Mouse (Mus musculus): ENCODE results near the gene Maml1.
"Not testable (repeated sequence)": the region's sequence is repeated elsewhere in the genome, so short reads cannot be mapped to it uniquely, and the experiment has no call there.

The Maml1 gene

DNA sequence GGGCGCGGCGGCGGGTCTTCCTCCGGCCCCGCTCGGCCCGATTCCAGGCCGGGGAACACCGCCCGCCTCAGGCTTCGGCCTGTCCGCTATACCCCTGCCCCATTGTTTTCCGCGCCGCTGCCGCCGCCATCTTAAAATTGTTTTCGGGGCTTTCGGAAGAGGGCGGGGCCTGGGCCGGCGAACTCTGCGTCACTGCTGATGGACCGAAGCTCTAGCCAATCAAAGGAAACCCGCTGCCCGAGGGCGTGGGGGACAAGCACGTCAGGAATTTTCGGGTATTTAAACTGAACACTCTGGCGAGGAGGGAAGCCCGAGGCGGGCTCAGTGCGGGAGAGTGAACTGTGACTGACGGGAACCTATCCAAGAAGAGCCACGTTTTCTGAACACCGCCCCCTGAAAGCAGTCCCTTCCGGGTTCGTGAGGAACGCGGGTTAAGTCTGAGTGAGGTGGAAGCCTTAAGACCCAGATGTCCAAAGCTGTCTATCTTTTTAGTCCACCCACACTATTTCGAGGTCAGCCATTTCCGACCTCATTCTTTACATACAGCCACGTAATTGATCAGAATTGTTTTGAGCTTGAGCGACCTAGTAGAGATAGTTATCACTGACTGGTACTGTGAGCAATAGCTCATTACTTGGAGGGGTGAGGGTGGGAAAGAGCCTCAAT lies at the start of gene Maml1:
Maml1 (minus strand) TSS at position 122 of the 666 bp plus-strand sequence.
- DNase-seq (ENCODE audit: low read depth, low spot score): peak; percentile 100

DNA sequence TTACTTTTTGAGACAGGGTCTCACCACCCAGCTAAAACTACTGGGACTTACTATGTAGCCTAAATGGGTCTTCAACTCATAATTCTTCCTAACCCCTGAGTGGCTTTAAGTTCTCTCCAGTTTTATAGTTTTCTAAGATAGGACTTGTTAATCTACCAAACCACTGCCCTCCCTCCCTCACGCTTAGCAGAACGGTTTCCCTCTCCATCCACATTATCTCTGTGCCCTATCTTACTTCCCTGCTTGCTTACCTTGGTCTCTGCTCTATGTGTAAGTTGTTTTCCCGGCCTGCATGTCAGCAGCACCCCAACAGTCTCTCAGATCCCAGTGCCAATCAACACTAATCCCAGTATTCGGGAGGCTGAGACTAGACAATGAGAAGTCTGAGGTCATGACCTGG lies 44.8 kb upstream of the Maml1 start:
- DNase-seq (ENCODE audit: low read depth, low spot score): no peak

DNA sequence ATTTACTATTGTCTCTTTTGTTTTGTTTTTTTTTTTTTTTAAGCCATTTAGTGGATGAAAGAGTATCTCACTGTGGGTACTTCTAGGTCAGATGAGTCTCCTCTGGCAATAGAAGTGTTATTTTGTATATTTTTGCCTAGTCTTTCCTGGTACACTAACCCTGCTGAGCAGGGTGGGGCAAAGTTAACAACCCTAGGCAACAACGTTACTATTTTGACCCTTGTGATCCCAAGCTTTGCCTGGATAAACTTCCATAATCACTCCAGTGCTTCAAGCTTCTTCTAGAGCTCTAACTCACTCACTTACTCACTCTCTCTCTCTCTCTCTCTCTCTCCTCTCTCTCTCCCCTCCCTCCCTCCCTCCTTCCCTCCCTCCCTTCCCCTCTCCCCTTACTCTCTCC lies 44.0 kb upstream of the Maml1 start:
- DNase-seq (ENCODE audit: low read depth, low spot score): no peak

DNA sequence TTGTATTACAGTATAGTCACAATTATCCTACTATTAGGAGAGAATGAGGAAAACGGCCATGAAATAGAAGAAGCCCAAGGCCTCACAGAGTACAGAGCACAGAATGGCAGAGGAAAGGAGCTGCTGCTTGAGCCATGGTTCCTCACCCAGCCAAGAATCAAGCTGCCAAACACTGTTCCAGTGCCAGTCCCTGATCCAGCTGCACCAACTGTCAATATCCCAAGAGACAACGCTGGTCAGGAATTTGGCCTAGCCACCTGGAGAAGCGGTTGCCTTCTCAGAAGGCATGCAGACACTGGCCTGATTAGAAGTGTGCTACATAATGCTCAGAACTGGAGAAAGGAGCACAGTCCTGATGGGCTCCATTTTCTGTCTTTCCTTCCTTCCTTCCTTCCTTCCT lies 41.1 kb upstream of the Maml1 start:
- no peak for DNase-seq (ENCODE audit: low read depth, low spot score)

DNA sequence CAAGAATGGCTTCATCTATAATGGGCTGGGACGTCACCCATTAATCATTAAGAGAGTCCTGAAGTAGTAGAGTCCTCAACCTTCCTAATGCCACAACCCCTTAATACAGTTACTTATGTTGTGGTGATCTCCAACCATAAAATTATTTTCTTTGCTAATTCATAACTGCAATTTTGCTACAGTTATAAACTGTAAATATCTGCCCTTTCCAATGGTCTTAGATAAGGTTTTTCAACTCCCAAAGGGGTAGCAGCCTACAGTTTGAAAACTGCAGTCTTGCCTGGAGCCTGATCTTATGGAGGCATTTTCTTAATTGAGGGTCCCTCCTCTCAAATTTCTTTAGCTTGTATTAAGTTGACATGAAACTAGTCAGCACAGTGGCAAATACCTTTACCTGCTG lies 37.3 kb upstream of the Maml1 start:
- DNase-seq (ENCODE audit: low read depth, low spot score): no peak

DNA sequence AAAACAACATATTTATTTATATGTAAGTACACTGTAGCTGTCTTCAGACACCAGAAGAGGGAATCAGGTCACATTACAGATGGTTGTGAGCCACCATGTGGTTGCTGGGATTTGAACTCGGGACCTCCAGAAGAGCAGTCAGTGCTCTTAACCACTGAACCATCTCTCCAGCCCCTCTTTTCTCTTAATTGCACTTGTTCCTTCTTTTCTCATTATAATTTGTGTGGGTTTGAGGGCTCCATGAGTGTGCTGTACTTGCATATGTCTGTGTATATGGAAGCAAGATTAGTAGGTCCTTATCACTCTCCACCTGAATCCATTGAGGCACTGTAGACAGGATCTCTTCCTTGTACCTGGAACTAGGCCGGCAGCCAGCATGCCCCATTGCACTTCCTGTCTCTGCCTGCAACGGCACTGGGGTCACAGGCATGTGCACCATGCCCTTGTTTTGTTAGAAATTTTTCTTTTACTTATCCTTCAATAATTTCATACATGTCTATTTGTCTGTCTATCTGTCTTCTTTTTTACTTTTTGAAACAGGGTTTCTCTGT lies 36.0 kb upstream of the Maml1 start:
- no peak for DNase-seq (ENCODE audit: low read depth, low spot score)

DNA sequence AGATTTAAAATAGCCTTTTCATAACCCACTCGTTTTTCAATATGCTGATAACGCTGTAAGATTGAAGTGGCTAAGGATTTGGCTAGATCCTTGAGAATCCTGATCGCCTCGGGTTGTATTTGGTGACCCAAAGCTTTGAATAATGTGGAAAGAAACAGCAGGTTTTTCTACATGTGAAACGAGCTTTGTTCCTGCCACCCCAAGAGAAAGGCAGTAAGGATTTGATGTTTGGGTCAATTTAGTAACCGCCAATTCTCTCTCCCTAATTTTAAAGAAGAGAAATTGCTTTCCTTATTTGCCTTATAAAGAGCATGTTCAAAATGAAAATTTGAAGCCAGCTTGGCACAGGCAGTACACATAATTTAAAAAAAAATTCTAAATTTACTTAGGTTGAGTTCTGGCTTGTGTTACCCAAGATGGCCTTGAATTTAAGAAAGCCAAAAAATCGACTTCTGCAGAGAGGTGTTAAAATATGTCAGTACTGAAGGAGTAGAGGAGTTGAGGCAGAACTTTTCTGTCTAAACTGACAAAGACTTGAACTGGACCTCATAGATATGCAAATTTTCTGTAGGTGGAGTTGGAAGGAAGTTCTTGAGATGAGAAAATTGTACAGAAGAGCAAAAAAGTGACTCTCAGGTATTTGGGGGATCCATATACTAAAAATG lies 34.3 kb upstream of the Maml1 start:
- no peak for DNase-seq (ENCODE audit: low read depth, low spot score)

DNA sequence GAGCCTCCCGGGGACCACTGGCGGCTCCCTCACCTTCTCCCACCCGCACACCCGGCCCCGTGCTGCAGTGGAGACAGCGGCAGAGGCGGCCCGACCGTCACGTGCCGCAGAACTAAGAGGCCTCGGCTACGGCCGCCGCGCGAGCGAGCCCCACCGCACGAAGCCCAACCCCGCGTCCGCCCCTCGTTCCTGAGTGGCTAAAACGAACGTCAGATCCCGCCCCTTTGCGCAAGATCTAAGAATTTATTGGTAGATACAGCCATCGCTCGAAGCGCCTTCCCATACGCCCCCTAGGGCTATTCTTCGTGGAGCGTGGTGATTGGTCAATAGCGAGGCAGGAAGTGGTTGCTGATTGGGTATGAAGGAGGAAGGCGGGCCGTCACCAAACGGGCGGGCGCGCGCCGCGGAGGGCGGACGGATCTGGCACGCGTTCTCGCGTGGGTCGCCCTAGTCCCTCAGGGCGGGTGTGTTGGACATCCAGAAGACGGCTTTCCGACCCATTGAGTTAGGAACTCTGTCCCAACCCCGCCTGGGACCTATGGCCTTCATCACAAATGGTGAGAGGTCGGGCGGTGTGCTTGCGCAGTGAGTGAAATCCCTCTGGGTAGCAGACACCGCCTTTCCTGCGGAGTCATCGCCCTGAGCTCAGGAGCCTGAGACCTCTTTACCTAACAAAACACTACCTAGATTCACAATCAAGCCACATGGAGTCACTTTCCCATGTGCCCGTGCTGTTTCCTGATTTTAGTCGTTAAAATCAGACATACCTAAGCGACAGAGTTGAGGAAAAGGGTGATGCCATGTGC lies 33.6 kb upstream of the Maml1 start, which contains the start of gene Canx:
Canx (minus strand) TSS at position 178 of the 806 bp plus-strand sequence.
- peak; percentile 99 for DNase-seq (ENCODE audit: low read depth, low spot score)

DNA sequence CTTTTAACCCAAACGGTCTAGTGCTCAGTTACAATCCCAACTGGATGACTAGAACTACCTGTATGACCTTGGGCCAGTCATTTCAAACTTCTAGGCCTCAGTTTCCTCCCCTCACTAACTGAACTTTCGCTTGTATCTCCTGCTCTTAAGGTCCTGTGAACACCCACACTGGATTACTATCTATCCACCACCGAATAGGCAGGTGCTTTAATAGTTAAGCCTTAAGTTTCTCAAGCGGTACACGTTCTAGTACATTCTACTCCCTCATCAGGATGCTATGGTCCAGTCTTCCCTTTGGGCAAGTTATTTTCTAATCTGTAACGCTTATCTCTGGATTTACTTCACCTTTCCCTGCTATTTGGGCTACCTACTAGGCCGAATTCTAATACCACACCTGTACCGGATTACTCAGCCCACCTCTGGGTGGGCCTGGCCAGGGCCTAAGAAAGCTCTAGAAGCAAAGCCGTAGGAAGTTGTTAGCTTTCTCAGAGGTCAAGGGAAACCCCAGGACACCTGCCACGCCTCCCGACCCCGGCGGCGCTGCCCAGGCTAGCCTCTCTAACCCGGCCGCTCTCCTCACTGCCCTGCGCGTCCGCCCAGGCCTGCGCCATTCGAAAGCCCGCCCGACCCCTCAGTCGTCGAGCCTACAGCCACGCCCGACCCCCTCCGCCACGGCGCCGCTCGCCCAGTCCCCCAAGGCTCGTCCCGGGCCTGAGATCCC lies 32.8 kb upstream of the Maml1 start:
- DNase-seq (ENCODE audit: low read depth, low spot score): no peak

DNA sequence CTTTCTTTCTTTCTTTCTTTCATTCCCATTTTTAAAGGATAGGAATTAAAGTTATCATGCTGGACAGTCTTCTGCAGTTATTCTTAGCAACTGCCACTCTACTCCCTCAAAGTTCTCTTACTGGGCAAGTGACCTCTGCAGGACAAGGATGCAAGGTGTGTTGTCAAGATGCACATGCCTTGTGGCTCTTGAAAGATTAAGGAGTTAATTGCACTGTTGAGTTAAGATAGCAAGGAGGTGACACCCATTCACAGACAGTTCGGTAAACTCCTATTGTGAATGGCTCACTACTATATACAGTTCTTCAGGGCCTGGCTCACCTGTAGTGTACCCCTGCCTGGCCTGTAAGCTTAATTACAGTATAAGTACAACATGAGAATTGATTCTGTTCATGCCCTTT lies 31.7 kb upstream of the Maml1 start:
- no peak for DNase-seq (ENCODE audit: low read depth, low spot score)

DNA sequence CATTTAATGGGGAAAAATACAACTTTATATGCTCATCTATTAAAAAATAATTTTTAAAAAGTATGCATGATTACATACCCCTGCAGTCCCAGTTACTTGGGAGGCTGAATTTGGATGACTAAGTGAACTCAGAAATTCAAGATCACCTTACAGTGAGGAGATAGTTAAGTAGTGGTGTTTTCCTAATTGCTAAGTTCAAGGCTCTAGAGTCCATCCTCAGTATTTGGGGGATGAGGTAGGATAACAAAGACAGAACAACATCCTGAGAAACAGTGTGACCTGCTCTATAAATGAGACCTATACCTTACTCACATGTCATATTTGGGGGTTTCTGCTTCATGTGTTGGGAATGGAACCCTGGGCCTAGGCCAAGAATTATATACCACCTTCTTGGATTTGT lies 30.2 kb upstream of the Maml1 start:
- DNase-seq (ENCODE audit: low read depth, low spot score): no peak

DNA sequence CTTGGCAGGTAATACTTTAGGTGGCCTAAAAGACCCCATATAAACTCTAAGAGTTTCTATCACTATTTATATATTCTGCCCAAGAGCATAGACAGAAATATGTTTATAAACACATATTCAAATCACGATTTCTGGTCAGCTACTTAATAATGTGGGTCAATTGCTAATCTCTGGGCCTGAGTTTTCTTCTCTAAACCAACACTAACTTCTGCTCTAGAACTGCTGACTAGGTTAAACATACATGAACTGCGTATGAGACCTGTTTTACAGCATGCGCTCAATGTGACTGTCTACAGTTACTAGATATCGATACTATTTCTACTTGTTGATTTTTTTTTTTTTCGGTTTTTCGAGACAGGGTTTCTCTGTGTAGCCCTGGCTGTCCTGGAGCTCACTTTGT lies 29.1 kb upstream of the Maml1 start:
- no peak for DNase-seq (ENCODE audit: low read depth, low spot score)

DNA sequence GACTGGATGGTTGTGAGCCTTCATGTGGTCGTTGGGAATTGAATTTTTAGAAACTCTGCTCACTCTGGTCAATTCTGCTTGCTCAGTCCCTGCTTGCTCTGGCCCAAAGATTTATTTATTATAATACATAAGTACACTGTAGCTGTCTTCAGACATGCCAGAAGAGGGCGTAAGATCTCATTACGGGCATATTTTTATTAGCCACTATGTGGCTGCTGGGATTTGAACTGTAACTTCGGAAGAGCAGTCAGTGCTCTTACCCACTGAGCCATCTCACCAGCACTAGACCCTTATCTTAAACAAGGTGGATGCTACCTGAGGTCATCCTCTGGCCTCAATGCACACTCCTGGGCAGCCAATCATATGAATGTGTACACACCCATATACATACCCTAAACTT lies 27.2 kb upstream of the Maml1 start:
- DNase-seq (ENCODE audit: low read depth, low spot score): not testable (repeated sequence)

DNA sequence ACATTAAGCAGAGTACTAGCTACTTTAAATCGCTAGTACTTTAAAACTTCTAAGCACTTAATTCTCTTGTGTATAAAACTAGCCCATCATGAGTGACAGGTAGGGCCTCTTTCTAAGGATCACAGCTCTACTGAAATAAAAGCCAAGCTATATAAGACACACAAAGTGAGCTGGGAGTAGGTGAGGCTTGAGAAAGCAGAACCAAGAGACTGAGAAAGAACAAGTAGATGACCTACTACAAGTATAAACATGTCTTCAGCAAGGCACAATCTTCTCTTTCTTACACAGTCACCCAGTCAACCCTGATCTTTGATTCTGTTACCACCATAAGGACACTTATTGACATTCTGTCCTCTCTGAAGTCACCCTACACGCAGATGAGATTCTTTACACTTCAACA lies 20.7 kb upstream of the Maml1 start:
- DNase-seq (ENCODE audit: low read depth, low spot score): no peak

DNA sequence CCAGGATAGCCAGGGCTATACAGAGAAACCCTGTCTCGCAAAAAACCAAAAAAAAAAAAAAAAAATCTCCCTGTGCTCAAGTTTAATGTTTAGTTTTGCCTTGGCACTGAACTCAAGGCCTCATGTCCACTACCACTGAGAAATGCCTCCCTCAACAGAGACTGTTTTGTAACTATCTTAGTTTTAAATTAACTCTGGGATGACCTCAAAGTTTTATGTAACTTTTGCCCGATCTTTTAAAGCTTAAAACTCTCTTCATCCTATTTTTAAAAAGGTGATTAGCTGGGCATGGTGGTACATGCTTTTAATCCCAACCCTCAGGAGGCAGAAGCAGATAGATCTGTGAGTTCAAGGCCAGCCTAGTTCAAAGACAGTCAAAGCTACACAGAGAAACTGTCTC lies 11.3 kb upstream of the Maml1 start:
- DNase-seq (ENCODE audit: low read depth, low spot score): no peak

DNA sequence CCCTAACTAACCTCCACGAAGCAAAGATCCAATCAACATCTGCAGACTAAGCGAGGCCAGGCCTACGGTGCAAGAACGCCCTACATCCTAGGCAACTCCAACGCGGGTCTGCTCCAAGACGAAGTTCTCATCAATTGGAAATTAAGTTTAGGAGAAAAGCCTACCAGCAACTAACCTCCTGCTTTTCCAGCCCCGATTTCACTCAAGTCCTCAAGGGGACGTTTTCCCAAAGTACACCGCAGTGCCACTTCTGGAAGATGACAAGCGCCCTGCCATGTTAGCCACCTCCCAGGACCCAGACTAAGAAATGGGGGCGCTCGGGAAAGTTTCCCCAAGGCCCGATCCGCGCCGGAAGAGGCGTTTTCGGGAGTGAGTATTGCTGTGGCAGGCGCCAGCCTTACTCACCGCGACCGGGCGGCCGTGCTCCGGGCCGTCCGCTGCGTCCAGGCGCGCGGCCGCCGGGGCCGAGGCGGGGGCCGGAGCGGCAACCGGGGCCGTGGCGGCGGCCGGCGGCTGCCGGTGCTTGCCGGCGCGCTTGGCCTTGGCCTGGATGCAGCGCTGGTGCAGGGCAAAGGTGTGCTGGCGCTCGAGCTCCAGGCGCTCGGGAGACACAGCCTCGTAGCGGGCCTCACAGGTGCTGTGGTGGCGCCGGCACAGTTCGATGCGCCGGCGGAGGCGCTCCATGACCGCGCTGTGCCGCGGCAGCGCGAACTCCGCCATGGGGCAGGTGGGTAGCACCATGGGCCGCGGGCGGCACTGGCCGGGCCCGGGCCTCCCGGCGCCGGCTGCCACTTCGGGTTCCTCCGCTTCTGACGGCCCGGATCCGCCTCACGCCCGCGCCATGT lies 568 bp downstream of the Maml1 start:
- DNase-seq (ENCODE audit: low read depth, low spot score): peak; percentile 76

DNA sequence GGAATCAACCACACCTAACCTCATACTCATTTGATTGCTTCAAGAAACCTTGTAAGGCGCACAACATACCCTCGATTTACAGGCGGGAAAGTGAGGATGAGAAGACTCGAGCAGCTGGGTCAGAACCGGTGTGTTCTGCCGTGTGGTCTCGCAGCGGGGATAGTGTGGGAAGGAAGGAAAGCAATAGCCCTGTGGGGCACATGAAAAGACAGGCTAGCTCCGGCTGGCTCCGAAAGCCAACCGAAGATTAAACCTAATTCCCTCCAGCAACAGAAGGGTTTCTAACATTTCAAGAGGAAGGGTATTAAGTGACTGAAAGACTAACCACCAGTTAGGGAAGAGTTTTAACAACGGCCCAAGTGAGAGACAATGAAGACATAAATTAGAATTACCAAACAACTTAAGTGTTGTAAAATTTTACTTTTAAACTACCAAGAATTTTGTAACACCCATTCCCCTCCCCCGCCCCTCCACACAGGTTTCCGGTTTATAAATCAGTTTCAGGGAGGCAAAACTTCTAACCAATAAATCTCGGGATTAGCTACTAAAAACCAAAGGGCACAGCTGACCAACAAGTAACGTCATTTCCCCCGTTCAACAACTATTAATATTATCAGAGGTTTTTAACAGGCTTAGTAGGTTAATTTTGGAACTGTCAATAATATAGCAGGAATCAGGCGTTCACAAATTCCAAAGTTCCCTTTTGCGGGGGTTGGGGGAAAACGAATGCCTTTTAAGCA lies 1.5 kb downstream of the Maml1 start:
- no peak for DNase-seq (ENCODE audit: low read depth, low spot score)

DNA sequence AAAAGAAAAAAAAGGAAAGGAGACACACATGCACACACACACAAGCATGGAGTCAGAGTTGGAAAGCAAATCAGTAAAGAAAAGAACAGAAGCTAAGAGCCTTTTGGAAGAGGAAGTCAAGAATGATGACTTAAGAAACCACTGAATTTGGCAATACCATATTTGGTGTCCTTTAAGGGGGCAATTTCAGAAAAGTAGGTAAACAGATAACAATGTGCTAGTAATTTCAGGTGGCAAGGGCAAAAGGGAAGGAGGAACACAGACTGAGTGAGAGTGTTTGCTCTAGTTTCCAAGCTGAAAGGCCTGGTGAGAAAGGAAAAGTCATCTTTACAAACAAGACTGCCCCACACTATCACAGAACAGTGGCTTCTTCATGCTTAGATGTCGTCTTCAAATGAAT lies 5.7 kb downstream of the Maml1 start:
- no peak for DNase-seq (ENCODE audit: low read depth, low spot score)

DNA sequence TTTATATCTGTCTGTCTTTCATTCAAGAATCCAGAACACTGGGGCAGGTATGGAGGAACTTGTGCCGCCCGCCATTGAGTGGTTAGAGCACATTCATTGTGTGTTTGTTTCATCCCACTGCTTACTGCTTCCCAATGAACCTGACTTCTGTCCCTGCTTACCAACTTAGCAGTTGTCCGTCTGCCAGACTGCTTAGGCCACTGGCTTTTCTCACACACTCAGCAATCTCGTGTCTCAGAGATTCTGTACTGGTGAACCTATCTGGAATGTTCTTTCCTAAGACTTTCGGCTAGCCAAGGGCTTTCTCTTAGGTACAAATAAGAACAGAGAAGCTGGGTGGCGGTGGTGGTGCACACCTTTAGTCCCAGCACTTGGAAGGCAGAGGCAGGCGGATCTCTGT lies 6.4 kb downstream of the Maml1 start:
- no peak for DNase-seq (ENCODE audit: low read depth, low spot score)

DNA sequence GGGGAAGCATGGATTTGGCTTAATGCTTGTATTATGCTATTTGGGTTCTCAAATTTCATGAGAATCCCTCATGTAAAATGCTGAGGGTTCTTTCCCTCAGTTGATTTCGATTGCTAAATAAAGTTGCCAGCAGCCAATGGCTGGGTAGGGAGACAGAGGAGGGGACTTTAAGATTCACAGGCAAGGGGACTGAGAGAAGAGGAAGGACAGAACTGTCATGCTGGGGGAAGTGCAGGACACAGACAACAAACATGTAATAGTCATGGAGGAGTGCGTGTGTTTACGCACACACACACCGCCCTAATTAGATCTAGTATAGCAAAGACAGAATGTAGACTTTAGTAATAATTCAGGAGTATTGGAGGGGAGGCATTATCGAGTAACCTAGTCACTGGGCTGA lies 6.8 kb downstream of the Maml1 start:
- DNase-seq (ENCODE audit: low read depth, low spot score): no peak
